In the genomic region with DNA sequence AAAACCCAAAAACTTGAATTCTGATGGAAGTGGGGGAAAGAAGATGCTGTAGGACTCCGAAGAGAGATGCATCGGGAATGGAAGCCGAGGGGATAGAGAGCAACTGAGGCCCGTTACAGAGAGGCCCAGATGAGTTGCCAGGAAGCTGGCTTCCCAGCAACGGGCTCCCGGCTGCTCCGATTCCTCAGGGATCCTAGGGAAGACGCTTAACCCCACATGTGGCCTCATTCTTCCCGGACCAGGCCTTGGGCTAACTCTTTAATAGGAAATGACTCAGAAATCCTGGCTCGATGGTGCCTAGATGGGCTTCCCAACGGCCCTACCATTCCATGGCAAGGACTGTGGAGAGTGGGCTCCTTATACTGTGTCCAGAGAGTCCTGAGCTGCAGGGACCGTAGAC, we compare ENCODE assay signal across 8 mouse cellular contexts. TPM values are rescaled to one million over a fixed set of nuclear protein-coding genes. Genes with fewer than 3 reads are reported as not detected.
A peak's percentile ranks its signal among the peaks of the same experiment; 100 is the strongest.
DNase-seq lines count a peak whose midpoint lies in the region; ATAC-seq and TF ChIP-seq lines count a peak whose summit lies in the region.

No protein-coding gene starts in this region.

- H3K9me3 ChIP-seq in ES-E14 (ENCODE audit: control insufficient read depth, insufficient read depth, low read depth, low read length) = no peaks in the 10 kb centered on the region
- H3K9me3 ChIP-seq in forebrain, postnatal 0 days (ENCODE audit: low read length) = no peaks in the 10 kb centered on the region
- no peaks in the 10 kb centered on the region for H3K9me3 ChIP-seq in liver, embryonic 12.5 days (replicated peaks)

- peaks cover 13% of the 10 kb centered on the region for H3K36me3 ChIP-seq in ES-E14 (ENCODE audit: control insufficient read depth, insufficient read depth, low read length, poor library complexity, severe bottlenecking)
- H3K36me3 ChIP-seq in forebrain, postnatal 0 days (ENCODE audit: insufficient read depth) = no peaks in the 10 kb centered on the region
- peaks cover 50% of the 10 kb centered on the region for H3K36me3 ChIP-seq in liver, embryonic 12.5 days

- 8% methylated on average over 12 of the region's 12 CpGs for WGBS in forebrain, postnatal 0 days
- WGBS in liver, embryonic 12.5 days (ENCODE audit: insufficient replicate concordance) = 16% methylated on average over 12 of the region's 12 CpGs

- no peak for TF ChIP-seq CTCF in forebrain, postnatal 0 days (IDR thresholded peaks at IDR 0.05; ENCODE audit: low read depth)

- in situ Hi-C loops in ES-E14 (cut with MboI; ENCODE audit: low sequenced_read_pairs in 2 of 2, unreplicated experiment in 2 of 2) = no loop called here

- peak overlapping the region; percentile 88 for H3K4me2 ChIP-seq in forebrain, postnatal 0 days (ENCODE audit: low read depth)
- peak overlapping the region; percentile 90 for H3K4me2 ChIP-seq in liver, embryonic 12.5 days

- peaks cover 5 to 10% of the 10 kb centered on the region in 2 experiments; a peak in 2 of 4 replicates for H3K4me1 ChIP-seq in ES-E14 (ENCODE audit: control insufficient read depth in 2 of 2, insufficient read depth in 2 of 2, low read length in 2 of 2, poor library complexity in 1 of 2)
- no peaks in the 10 kb centered on the region; the same call in 1 of the 2 replicates for H3K4me1 ChIP-seq in forebrain, postnatal 0 days (ENCODE audit: insufficient read depth)
- H3K4me1 ChIP-seq in liver, embryonic 12.5 days = peaks cover 37% of the 10 kb centered on the region

- no peaks in the 10 kb centered on the region for H3K27me3 ChIP-seq in forebrain, postnatal 0 days (ENCODE audit: insufficient read depth, low read length)
- no peaks in the 10 kb centered on the region for H3K27me3 ChIP-seq in liver, embryonic 12.5 days (replicated peaks)

- peak overlapping the region; percentile 57 for H3K27ac ChIP-seq in ES-E14 (ENCODE audit: insufficient read depth, low read depth, low read length, poor library complexity, severe bottlenecking)
- H3K27ac ChIP-seq in forebrain, postnatal 0 days (ENCODE audit: low read depth, low read length) = no peak overlapping the region
- peak overlapping the region; percentile 81 for H3K27ac ChIP-seq in liver, embryonic 12.5 days

- peak overlapping the region; percentile 68 for H3K9ac ChIP-seq in ES-E14 (ENCODE audit: insufficient read depth, low read depth, low read length, poor library complexity, severe bottlenecking)
- H3K9ac ChIP-seq in forebrain, postnatal 0 days = peak overlapping the region; percentile 37
- H3K9ac ChIP-seq in liver, embryonic 12.5 days = peak overlapping the region; percentile 78

- no peak for ATAC-seq in forebrain, postnatal 0 days
- no peak for ATAC-seq in liver, embryonic 12.5 days

- peak; percentile 27 for DNase-seq in embryo, embryonic 10.5 days (ENCODE audit: low spot score)
- DNase-seq in embryo, embryonic 9.5 days (ENCODE audit: extremely low spot score) = no peak
- DNase-seq in ES-E14 (ENCODE audit: low read depth, low spot score) = no peak
- no peak for DNase-seq in forebrain, postnatal 0 days
- no peak for DNase-seq in cerebellum, adult 18-20 months
- no peak for DNase-seq in ovary, postnatal 36 days (ENCODE audit: low spot score)
- no peak for DNase-seq in left cerebral cortex, adult 11 months (ENCODE audit: low spot score)

- H3K4me3 ChIP-seq in ES-E14 (ENCODE audit: insufficient read depth in 1 of 2, low read depth in 1 of 2, low read length in 2 of 2, poor library complexity in 1 of 2, severe bottlenecking in 1 of 2) = peak overlapping the region; percentile 51 to 66
- H3K4me3 ChIP-seq in forebrain, postnatal 0 days (ENCODE audit: low read depth, low read length) = peak overlapping the region; percentile 53
- peak overlapping the region; percentile 73 for H3K4me3 ChIP-seq in liver, embryonic 12.5 days

TF ChIP-seq in ES-E14, 5 proteins besides CTCF, POLR2A, EP300 and RAD21:
- TF ChIP-seq MAFK (IDR thresholded peaks at IDR 0.05; ENCODE audit: insufficient read depth, low read depth, low read length) (no peak), HCFC1 (IDR thresholded peaks at IDR 0.05; ENCODE audit: borderline replicate concordance, insufficient read depth, low read length) (no peak), CHD2 (IDR thresholded peaks at IDR 0.05; ENCODE audit: low read depth, low read length) (no peak), ZNF384 (IDR thresholded peaks at IDR 0.05; ENCODE audit: low read depth, low read length) (no peak), ZC3H11A (IDR thresholded peaks at IDR 0.05; ENCODE audit: borderline replicate concordance, low read depth, low read length) (no peak)
TF ChIP-seq in ES-E14: peak in this region for 0.

RNA-seq across cellular contexts. Expression of a gene that starts 0.6 kb away (rescaled TPM):
- total RNA-seq in ES-E14 (2012; rRNA removed) = 28.5 and 31.8 TPM in 2 replicates
- total RNA-seq in forebrain, postnatal 0 days (2014; rRNA removed) = 5.6 and 9.6 TPM in 2 replicates
- polyA plus RNA-seq in forebrain, postnatal 0 days (2015; fragmentation: Nextera tagmentation; extraction: Ambion mirVana) = 2.5 and 3.2 TPM in 2 replicates
- 10.4 and 14.1 TPM in 2 replicates for polyA plus RNA-seq in liver, embryonic 12.5 days (2016; fragmentation: Nextera tagmentation; extraction: Ambion mirVana)

RNA-seq across cellular contexts. Expression of a gene that starts 0.9 kb away (rescaled TPM):
- 7.6 and 10.5 TPM in 2 replicates for total RNA-seq in ES-E14 (2012; rRNA removed)
- total RNA-seq in forebrain, postnatal 0 days (2014; rRNA removed) = 10.7 and 20.8 TPM in 2 replicates
- 10.8 and 11.8 TPM in 2 replicates for polyA plus RNA-seq in forebrain, postnatal 0 days (2015; fragmentation: Nextera tagmentation; extraction: Ambion mirVana)
- polyA plus RNA-seq in liver, embryonic 12.5 days (2016; fragmentation: Nextera tagmentation; extraction: Ambion mirVana) = 42.2 and 42.4 TPM in 2 replicates

RNA-seq across cellular contexts. Expression of a gene that starts 11.7 kb away (rescaled TPM):
- total RNA-seq in ES-E14 (2012; rRNA removed) = 844 and 868 TPM in 2 replicates
- not detected in 2 replicates for total RNA-seq in forebrain, postnatal 0 days (2014; rRNA removed)
- not detected in 2 replicates for polyA plus RNA-seq in forebrain, postnatal 0 days (2015; fragmentation: Nextera tagmentation; extraction: Ambion mirVana)
- polyA plus RNA-seq in liver, embryonic 12.5 days (2016; fragmentation: Nextera tagmentation; extraction: Ambion mirVana) = not detected in 2 replicates

RNA-seq across cellular contexts. Expression of a gene that starts 15.5 kb away (rescaled TPM):
- 4.3 and 8.9 TPM in 2 replicates for total RNA-seq in ES-E14 (2012; rRNA removed)
- total RNA-seq in forebrain, postnatal 0 days (2014; rRNA removed) = 0.54 and 0.76 TPM in 2 replicates
- polyA plus RNA-seq in forebrain, postnatal 0 days (2015; fragmentation: Nextera tagmentation; extraction: Ambion mirVana) = 0.29 and 0.31 TPM in 2 replicates
- polyA plus RNA-seq in liver, embryonic 12.5 days (2016; fragmentation: Nextera tagmentation; extraction: Ambion mirVana) = 0.14 and 0.22 TPM in 2 replicates

RNA-seq across cellular contexts. Expression of a gene that starts 34.4 kb away (rescaled TPM):
- 1.1 and 1.2 TPM in 2 replicates for total RNA-seq in ES-E14 (2012; rRNA removed)
- total RNA-seq in forebrain, postnatal 0 days (2014; rRNA removed) = 0.43 TPM in 1 of 2 replicates, not detected in the other
- 0.18 and 0.20 TPM in 2 replicates for polyA plus RNA-seq in forebrain, postnatal 0 days (2015; fragmentation: Nextera tagmentation; extraction: Ambion mirVana)
- not detected in 2 replicates for polyA plus RNA-seq in liver, embryonic 12.5 days (2016; fragmentation: Nextera tagmentation; extraction: Ambion mirVana)

Comparison
In these comparisons a context has a peak if more than half of its experiments do, and no peak if none do; other contexts are left out.
1. RNA of a gene that starts 11.7 kb away (total RNA-seq): 844 to 868 TPM in ES-E14; not detected in forebrain, postnatal 0 days; every median in the first group is over 100 times any median in the second.
2. Peak in every context shown above with its lines, with median percentiles within 50 percentile points of each other: H3K4me3 ChIP-seq and H3K9ac ChIP-seq.